Mouse (Mus musculus): ENCODE measurements around the gene Xxylt1.

The Xxylt1 gene

GRCm38 (mm10) chr16:30916931-30917330 lies 164.3 kb downstream of the Xxylt1 start:
- no peak for DNase-seq (ENCODE audit: low read depth, low spot score)

DNA sequence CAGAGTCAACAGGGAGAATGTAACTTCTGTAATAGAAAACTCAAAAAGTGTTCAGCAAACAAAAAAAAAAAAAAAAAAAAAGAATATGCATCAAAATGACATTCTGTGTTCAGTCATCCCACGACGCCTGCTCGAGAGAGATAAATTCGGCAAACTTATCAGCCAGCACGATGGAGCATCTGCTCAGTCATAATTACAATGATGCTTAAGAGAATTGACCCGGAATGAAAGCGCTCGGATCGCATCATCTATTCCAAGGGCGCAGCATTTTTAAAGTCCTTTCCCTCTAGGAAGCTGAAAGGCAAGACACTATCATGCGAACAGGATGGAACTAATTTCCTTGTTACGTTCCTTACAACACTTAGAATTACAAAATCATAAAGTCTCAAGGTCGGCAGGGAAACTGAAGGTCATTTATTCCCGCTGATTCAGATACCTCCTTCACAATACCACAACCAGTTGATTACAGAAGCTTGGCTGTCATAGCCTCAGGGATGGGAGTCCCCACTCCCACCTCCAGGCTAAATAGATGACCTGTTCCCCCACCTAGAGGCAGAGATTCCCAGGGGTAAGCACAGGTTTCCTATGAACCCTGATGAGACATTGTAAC lies 165.5 kb downstream of the Xxylt1 start:
- DNase-seq (ENCODE audit: low read depth, low spot score), result no peak
